Mouse (Mus musculus) spleen, adult 2 months (tissue): ENCODE results near the gene Cltrn.

Experiments
- CTCF ChIP-seq: fragments of 200-500 bp; IDR thresholded peaks from 2 replicates; pipeline ENCODE4 v1.5.1; 2011; ENCODE audit warnings: mild to moderate bottlenecking, inconsistent platforms; ENCODE audit not compliant: insufficient read depth, insufficient read length, insufficient replicate concordance; ENCODE audit errors: extremely low read depth
- POLR2A ChIP-seq: fragments of 200-500 bp; IDR thresholded peaks from 2 replicates; pipeline ENCODE4 v1.6.1; 2011; ENCODE audit warnings: low read depth, low read length, inconsistent platforms

GRCm38 (mm10) chrX:164164681-164165080, 76.1 kb downstream of the Cltrn start:
- TF ChIP-seq CTCF (no peak), POLR2A (no peak)
